Mouse (Mus musculus) T-cell, adult 2 months (primary cell): Measurements from ENCODE around the gene Orm2.
"Not testable (repeated sequence)": the region's sequence is repeated elsewhere in the genome, so short reads cannot be mapped to it uniquely, and the experiment has no call there.

Source experiments
- DNase-seq: peaks from one replicate; pipeline ENCODE4 v3.0.0; 2022; ENCODE audit warnings: low spot score

The Orm2 gene

DNA sequence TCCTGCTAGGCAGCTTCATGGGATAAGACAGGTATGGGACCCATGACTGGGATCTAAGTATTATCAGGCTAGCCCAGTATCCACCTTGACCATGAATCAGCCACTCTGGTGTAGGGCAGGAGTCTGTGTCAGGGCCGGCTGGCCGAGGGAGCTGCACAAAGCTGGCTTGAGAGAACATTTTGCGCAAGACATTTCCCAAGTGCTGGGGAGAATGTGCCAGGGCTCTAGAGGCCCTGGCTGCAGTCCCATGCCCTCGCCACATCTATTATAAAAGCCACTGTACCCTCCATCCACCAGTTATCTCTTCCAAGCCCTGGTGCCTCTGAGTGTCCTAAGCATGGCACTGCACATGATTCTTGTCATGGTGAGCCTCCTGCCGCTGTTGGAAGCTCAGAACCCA, at the start of gene Orm2:
Orm2 (plus strand) TSS at position 300 of the 400 bp plus-strand sequence.
- no peak for DNase-seq

DNA sequence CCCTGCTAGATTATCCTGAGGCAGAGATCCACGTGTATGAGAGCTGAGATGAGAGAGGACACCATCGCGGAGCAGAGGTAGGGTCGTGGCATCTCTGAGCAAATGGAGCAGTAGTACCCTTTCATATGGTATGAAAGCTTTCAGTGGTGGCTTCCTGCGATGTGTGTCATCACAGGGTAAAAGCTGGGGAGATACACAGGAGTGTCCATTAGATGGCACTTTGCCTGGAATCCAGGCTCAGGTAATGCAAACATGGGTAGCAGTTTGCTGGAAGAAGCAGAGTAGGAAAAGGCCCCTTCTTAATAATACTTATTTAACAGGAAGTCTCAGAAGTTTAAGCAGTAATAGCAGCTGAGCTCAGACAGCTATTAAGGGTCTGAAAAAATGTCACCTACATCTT, 48.2 kb upstream of the Orm2 start:
- no peak for DNase-seq

DNA sequence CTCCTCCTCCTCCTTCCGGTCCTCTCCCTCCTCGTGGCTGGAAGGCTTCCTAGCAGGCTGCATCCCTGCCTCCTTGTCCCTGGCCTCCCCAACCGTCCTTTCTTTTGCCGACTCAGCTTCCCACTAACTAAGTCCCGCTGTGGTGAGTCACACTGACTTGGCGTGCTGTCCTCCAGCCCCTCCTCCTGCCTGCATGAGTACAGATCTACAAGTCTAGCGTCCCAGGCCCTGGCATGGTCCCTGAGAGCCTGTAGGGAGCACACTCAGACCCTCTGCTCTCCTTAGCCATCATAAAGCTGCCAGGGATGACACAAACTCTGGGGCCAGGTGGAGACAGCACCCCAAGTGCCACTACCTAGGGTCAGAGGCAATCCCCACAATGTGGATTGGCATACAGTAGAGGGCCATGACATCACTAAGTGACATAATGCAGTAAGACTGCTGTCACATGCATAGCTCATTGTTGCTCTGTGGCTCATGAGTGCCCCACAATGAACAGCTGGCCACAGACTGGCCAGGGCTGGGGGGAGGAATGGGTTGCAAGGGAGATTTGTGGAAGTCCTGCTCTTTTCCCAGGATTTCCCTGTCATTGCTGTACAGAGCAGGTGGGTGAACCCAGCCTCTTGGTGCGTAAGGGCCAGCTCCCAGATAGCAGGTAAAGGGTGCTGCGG, 46.0 kb upstream of the Orm2 start:
- no peak for DNase-seq

DNA sequence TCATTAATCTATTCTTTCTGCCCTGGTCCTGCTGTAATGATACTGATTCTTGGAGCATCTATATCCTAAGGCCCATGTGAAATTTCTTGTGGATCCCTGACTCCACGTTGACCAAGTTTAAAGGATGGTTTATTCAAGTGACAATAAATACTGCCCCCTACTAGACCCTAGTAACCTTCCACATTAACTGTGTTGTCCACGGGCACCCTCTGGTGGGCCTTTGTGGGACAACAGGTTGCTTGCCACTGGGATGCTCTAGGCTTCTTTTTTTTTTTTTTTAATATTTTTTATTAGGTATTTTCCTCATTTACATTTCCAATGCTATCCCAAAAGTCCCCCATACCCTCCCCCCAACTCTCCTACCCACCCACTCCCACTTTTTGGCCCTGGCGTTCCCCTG, 42.7 kb upstream of the Orm2 start:
- DNase-seq, result not testable (repeated sequence)

DNA sequence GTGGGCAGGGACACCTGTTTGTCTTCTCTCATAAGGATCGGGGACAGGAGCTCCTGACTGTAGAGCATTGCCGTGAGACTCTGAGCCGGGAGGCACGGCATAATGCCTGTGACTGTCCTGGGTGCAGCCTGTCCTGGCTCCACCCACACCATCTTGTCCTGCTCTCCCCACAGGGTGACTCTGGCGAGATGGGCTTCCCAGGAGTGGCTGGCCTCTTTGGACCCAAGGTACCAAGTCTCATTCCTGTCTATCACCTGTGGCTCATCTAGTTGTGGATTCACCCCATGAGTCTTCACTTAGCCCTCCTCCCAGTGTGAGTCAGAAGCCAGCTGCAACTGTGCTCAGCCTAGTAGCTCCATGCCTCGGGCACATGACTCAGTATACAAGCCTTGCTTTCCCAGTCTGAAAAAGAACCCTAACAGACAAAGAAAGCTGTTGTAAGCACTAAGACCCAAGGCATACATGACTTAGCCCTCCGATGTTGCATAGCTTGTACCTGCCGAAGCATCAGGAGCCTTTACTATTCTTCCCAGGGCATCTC, 38.9 kb upstream of the Orm2 start:
- no peak for DNase-seq

- DNase-seq, result no peak
Measured at GRCm38 (mm10) chr4:63333403-63333802, 28.8 kb upstream of the Orm2 start.

DNA sequence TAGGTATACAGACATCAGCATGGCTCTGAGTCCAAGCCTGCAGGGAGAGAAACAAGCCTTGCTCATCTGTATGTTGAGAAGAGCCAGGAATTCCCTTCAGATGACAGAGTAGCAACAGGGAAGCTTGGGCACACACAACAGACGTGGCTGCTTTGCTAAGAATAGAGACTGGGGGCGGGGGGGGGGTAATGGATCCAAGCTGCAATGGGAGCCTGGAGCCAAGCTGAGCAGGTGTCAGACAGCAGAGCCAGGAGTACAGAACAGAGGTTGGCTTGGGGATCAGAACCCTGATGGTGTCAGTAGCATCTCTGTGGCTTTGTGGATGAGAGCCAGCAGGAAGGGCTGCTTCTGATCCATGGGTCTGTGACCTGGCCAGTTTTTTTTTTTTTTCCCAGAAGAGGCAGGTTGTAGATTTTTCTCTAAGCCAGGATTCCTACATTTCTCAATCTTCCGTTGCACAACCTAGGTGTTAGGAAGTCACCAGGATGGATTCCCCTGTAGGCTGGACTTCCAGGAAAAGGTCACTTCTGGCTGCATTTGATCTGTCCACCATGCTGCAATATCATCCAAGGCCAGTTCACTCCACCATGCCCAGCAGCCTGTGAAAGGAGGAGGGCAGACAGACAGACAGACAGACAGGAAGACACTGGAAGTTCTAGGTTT, 23.7 kb upstream of the Orm2 start:
- no peak for DNase-seq

DNA sequence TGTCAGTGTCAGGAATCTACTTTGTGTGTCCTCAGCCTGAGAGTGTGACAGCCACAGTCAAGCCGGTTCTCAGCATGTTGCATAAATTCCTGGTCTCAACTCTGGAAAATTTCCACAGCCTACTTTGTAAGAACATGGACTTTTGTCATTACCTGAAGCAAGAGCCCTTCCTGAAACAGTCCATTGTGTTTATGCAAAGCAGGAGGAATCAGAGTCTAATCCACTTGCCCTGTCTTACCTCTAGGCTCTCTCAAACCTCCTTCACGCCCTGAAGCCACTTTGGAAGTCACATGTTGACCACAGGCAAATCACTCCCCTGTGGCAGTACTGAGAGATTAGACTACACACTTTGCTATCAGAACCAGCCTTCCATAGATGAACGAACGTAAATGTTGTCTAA, 19.8 kb upstream of the Orm2 start:
- DNase-seq, result no peak

GRCm38 (mm10) chr4:63343608-63344007, 18.6 kb upstream of the Orm2 start:
- DNase-seq, result no peak

GRCm38 (mm10) chr4:63344295-63344694, 18.0 kb upstream of the Orm2 start, which contains the start of gene Orm1:
Gene Orm1, plus strand, starts transcription at chr4:63344560.
- DNase-seq, result no peak

DNA sequence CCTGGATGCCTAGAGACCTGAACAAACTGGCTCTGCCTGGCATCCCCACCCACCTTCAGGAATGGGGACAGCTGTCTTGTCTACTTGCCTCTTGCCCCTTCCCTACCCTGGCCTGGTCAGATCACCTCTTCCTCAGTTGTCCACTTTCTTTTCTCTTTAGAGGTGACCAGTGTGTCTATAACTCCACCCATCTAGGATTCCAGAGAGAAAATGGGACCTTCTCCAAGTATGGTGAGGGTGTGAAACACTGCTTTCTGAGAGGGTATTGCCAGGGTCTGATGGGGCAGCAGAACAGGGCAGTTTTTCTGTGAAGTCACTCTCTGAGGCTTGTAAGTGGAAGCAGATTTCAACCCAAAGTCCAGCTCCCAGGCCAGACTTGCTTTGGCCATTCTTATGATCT, 17.0 kb upstream of the Orm2 start:
- no peak for DNase-seq

DNA sequence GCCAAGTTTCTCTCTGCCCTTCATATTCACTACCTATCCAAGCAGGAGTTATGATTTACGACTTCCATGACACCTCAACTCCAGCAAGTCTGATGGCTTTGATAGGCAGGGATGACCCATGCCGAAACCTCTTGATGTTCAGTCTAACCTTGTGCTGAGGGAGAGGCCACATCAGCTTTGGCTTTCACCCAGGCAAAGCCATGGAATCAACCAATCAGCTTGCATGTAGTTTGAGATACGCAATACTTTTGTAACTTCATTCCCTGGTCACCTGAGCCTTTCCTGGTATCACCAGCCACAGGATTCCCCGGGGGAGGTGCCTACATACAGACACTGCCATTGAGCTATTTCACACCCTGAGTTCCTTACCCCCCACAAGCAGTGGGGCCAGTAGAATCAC, 15.6 kb upstream of the Orm2 start:
- no peak for DNase-seq

- no peak for DNase-seq
Measured at GRCm38 (mm10) chr4:63348524-63348923, 13.7 kb upstream of the Orm2 start.

- DNase-seq, result no peak
Measured at GRCm38 (mm10) chr4:63355877-63356665, 6.2 kb upstream of the Orm2 start, which contains the start of gene Orm3. Gene Orm3, plus strand, starts transcription at chr4:63356162.

- DNase-seq, result no peak
Measured at GRCm38 (mm10) chr4:63356981-63357570, 5.2 kb upstream of the Orm2 start.

DNA sequence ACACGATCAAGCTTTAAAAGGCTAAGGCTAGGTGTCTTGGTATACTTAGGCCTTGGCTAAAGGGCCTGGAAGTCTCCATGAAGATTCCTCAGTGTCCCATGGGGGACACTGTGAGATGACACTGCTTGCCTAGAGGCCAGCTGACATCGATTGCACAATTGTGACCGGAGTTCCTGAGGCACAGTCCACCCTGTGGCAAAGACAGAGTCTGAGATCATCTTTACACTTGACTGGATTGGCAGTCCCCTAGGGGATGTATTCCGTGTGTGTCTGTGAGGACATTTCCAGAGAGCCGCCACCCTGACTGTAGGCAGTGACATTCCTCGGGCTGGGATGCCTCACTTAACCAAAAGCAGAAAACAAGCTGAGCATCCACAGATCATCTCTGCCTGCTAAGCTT, 2.4 kb upstream of the Orm2 start:
- no peak for DNase-seq

DNA sequence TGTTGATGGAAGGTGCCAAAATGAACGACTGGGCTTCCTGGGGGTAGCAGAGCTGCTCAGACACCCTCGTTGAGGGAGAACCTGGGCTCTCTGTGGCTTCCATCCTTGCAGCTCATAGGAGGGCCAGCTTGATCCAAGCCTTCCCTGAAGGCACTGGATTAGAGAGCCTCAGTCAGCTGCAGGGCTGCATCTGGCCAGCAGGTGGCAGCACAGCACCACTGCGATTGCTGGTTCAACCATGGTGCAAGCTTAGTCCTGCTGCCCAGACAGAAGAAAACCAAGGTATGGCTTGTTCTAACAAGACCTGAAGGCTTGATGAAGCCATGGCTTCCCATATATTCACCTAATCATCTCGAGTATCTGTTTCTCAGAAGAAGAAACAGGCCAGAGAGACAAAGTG, 6.3 kb downstream of the Orm2 start:
- peak; percentile 83 for DNase-seq

GRCm38 (mm10) chr4:63370897-63371296, 8.6 kb downstream of the Orm2 start:
- DNase-seq, result no peak

- peak; percentile 66 for DNase-seq
Measured at GRCm38 (mm10) chr4:63371890-63372289, 9.6 kb downstream of the Orm2 start.

DNA sequence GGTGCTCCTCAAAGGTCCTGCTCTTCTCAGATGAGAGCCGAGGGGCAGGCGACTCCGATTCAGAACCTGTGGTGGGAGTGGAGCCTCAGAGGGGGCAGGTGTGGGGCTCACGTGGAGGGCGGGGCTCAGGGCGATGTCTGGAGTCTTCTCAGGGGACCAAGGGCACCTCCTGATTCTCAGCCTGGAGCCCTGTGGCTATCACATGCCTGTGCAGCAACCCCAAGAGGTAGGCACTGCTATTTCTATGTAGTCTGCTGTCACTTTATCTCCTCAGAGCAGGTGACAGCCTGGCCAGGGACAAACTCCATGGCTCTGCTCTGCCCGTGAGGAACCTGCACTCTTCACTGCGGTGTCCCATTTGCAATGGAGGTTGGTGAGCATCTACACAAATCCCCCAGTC, 11.2 kb downstream of the Orm2 start:
- no peak for DNase-seq

DNA sequence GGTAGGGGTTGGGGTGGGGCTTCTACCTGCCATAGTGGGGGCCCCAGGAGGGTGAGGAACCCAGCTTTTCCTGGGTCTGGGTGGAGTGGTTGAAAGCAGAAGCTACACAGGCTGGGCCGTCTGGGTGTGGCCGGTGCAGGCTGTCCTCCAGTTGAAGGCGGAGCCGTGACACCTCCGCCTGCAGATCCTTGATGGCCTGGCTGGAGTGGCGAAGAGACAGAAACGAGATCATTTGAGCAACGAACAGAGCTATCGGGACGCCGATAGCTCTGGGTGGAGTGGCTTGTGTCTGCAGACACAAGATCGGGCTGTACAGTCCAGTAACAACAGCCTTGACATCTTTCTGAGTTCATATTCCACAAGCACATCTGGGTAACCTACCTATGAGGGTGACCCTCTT, 12.1 kb downstream of the Orm2 start:
- DNase-seq, result no peak

- no peak for DNase-seq
Measured at GRCm38 (mm10) chr4:63375367-63375766, 13.1 kb downstream of the Orm2 start.
